Mouse (Mus musculus) ES-Bruce4 (cell line): Measurements from ENCODE around the gene Srrd.

Source experiments
- CTCF ChIP-seq: IDR thresholded peaks from one replicate; pipeline ENCODE4 v1.8.1; 2011; ENCODE audit warnings: low read depth, low read length
- EP300 ChIP-seq: IDR thresholded peaks from 2 replicates; pipeline ENCODE4 v1.6.1; 2011; ENCODE audit warnings: low read depth, low read length; ENCODE audit not compliant: insufficient read depth

DNA sequence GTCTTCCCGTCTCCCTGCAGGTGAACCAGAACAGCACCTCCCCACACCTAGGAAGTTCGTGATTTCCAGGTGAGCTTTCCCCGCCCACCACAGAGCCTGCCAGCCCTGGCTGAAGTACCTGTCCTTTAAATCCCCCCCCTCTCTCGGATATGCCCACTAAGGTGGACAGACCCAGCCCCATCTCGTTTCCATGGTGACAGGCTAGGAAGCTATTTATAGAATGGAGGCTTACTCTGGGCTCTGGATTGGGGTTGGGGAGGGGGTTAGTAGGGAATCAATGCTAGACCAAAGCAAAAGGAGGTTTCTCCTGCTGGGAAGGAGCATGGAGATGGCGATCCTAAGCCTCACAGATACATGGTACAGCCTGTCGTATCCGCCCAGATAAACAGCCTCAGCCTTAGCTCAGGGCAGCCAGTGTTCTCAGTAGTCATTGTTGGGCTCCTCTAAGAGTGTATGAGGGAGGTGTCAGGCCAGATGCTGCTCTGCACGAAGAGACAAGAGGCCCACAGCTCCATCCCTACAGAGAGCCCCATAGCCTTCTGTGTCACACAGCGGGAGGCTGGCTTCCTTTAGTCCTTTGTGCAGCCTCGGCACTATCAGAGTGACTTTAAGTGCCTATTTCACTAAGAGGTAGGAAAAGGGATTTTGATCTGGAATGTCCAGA lies 29.5 kb downstream of the Srrd start:
- TF ChIP-seq CTCF (no peak), EP300 (no peak)
